Mouse (Mus musculus) mature B cell (primary cell): ENCODE data around the gene Gm42791.

Experiments
- in situ Hi-C: fragments of 300-500 bp; cut with MboI; formaldehyde crosslinking; loops from 2 replicates; pipeline ENCODE4 v1.14.3; 2019

Gm42791 gene

DNA sequence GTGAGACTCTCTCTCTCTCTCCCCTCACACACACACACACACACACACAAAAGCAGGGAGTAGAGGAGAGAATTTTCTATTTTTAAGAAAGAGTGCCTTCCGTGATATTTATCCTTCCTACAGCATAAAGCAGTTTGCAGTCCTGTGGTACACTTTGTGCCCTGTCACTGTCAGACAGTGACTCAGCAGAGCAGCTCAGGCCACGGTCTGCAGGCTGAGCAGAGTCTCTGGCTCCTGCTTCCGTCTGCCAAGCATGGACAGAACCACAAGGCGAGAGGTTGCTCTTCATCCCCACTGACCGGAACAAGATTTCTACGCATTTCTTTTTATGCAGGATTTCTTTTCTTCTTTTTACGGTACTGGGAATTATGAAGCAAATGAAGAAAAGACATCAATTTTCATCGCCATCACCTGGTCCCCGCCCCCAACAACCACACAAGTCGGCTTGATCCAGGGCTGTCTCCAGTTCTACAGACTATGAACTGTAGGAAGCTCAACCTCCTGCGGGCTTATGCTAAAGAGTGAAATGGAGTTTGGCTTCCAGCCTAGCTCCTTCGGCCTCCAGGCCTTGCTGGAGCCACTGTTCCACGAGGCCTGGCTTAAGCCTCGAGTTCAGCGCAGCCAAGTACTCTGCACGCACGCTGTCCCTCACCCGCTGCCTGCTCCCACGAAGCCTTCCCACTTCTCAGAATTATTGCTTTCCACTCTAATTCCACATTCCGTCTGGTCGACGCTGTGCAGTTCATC lies 40.5 kb downstream of the Gm42791 start:
- in situ Hi-C loops = no loop called here

- in situ Hi-C loops = no loop called here
Measured at GRCm38 (mm10) chr5:148953098-148953497, 41.8 kb downstream of the Gm42791 start.

- in situ Hi-C loops = no loop called here
Measured at GRCm38 (mm10) chr5:148952419-148952818, 42.5 kb downstream of the Gm42791 start.

GRCm38 (mm10) chr5:148951360-148951759 lies 43.6 kb downstream of the Gm42791 start:
- in situ Hi-C loops = no loop called here

GRCm38 (mm10) chr5:148950064-148950463 lies 44.9 kb downstream of the Gm42791 start:
- in situ Hi-C loops = no loop called here

DNA sequence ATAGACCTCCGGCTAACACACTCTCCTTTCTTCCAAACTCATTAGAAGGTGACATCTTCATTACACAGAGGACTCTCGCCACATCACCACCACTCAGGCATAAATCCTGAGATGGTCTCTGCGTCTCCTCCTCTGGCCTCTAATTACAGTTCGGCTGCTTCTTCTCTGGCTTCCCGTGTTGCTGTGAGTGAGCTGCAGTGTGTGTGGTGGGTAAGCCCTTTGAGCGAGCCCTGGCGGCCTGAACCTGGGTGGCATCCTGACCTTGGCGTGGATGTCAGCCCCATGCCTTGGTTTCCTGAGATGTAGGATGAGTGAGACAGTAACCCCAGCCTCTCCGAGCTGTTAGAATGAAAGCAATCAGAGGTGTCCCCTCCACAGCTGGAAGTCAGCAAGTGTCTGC lies 46.4 kb downstream of the Gm42791 start:
- in situ Hi-C loops = no loop called here

GRCm38 (mm10) chr5:148947412-148947811 lies 47.5 kb downstream of the Gm42791 start:
- in situ Hi-C loops = no loop called here

DNA sequence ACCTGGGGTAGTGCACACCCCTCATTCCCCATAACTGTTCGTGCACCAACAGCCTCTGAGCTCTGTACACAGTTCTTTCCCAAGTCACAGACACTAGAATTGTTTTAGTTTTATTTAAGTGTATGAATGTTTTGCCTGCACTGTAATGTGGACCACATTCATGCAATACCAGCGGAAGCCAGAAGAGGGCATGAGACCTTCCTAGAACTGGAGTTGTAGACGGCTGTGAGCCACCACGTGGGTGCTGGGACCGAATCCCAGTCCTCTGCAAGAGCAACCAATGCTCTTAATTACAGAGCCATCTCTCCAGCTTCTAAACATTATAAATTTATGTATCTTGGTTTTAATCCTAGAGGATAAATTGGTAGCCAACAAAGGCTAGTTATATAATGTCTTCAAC lies 48.2 kb downstream of the Gm42791 start:
- in situ Hi-C loops = no loop called here

- in situ Hi-C loops = no loop called here
Measured at GRCm38 (mm10) chr5:148945735-148946134, 49.2 kb downstream of the Gm42791 start.

DNA sequence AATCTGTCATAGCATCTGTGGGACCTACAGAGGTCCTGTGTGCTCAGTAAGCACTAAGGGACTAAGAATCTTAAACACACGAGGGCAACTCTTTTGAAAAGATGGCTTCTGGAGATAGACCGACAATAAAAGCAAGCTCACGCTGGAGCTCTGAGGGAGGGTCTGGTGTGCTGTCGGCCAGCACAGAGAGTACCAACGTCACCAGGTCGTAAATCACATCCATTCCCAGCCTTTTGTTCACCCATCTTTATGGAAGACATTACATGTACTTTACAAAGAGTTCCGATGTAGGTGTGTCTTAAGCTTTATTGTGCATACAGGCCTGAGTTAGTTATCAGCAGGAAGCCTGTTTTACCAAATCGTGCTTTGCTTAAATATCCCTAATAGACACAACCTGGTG lies 50.9 kb downstream of the Gm42791 start:
- in situ Hi-C loops = no loop called here

DNA sequence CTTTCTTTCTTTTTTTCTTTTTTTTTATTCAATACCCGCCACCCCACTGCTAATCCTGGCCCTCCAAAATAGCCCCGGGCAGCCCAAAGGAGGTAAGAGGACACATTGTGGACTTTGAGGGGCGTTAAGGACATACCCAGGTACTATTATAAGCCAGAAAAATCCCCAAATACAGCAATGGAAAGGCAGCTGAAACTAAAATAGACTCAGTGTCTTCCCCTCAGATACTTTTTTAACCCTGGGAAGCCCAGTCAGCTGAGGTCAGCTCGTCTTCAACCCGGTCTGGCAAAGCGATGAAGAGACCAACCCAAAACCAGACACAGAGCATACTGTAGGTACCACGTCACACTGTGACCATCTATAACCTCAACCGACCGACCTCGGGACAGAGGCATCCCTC lies 51.5 kb downstream of the Gm42791 start:
- in situ Hi-C loops = no loop called here

DNA sequence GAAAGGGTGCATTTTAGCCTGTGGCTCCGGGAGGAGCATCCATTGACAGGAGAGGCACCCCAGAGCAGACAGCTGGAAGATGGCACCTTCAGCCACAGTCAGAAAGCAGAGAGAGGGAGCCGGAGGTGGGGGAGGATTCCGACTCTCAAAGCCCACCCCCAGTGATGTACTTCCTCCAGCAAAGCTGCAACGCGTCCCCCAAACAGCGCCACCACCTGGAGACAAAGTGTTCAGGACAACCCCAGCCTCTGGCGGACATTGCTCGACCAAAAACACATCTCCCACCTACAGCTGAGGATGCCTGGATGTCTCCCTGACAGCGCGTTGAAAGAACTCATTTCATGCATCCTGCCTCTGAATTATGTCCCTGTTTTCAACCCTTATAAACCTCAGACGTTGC lies 52.0 kb downstream of the Gm42791 start:
- in situ Hi-C loops = no loop called here

- in situ Hi-C loops = no loop called here
Measured at GRCm38 (mm10) chr5:148942305-148942704, 52.6 kb downstream of the Gm42791 start.

- in situ Hi-C loops = no loop called here
Measured at GRCm38 (mm10) chr5:148941867-148942266, 53.1 kb downstream of the Gm42791 start.

DNA sequence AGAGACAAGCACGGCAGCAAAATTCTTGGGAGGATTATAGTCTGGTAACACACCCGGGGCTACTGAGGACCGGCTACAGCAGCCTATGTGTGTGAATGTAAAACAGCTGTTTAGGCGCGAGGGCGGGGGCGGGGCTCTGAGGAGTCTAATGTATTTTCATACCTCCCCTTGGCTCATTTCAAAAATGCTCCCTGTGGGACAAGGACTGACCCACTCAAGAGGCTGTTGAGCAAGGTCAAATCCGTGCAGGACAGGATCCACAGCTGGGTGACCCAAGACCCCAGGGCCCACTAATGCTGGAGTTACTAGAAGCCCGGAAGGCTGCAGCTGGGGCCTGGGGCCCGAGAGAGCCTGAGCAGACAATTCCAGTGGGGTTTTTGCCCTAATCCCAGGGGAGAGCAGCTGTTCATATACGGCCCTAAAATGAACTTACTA lies 55.0 kb downstream of the Gm42791 start:
- in situ Hi-C loops = no loop called here

DNA sequence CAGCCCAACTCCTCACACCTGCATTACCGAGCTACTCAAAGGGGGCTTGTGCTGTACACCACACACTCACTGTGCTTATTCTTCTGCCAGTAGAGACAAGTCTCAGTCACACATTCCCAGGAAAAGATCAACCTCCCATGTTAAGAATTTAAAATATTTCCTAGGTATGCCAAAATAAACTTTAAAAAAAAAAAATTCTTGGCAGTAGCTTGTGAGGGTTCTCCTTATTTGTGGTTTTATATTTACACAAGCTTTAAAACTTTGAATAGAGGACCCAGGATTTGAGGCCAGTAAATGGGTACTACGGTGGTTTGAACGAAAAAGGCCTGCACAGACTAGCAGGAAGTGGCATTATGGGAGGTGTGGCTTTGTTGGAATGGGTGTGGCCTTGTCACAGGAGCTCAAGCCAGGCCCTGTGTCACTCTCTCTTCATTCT lies 58.4 kb downstream of the Gm42791 start:
- in situ Hi-C loops = no loop called here

GRCm38 (mm10) chr5:148935871-148936270 lies 59.1 kb downstream of the Gm42791 start:
- in situ Hi-C loops = no loop called here

DNA sequence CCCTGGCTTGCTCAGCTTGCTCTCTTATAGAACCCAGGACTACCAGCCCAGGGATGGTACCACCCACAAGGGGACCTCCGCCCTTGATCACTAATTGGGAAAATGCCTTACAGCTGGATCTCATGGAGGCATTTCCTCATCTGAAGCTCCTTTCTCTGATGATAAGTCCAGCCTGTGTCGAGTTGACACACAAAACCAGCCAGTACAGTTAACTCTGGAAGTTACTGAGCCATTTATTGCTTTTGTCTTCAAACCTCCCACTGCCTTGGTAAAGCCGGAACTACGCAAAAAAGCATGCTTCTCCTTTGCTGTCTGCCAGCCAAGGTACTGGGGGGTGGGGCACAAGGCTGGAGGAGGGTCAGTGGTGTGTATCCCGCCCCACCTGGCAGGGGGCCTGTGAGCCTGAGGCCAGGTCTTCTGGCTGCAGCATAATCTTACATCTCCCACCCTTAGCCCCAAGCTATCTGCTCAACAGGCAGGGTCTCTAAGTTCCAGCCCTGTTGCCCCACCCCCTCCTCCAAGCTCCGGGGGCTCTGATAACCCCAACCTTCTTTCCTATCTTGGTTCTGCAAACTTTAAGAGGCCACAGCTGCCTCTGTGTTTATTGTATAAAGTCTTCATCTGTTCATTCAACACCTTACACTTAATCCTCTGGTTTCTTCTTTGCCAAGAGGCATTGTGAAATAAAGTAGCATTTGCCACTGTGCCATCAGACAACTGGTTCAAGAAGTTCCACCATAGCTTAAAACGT lies 59.7 kb downstream of the Gm42791 start:
- in situ Hi-C loops = no loop called here

GRCm38 (mm10) chr5:148934457-148934856 lies 60.5 kb downstream of the Gm42791 start:
- in situ Hi-C loops = no loop called here

GRCm38 (mm10) chr5:148933767-148934166 lies 61.2 kb downstream of the Gm42791 start:
- in situ Hi-C loops = no loop called here

DNA sequence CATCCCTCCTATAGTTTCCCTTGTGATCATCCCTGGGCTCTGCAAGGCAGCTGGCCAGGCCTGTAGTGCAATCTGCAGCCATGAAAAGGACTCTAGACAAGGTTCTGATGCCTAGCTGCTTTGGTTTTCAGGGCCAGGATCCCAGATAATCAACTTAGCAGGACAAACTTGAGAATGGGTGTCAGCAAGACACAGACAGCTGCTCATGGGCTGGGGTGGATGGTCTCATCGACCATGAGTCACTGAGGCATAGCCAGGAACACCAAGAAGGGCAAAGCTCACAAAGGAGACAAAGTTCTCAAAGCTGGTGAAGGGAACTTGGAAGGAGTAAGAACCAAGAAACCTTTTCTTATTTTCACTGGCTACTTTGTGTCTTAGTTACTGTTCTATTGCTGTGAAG lies 63.6 kb downstream of the Gm42791 start:
- in situ Hi-C loops = no loop called here

DNA sequence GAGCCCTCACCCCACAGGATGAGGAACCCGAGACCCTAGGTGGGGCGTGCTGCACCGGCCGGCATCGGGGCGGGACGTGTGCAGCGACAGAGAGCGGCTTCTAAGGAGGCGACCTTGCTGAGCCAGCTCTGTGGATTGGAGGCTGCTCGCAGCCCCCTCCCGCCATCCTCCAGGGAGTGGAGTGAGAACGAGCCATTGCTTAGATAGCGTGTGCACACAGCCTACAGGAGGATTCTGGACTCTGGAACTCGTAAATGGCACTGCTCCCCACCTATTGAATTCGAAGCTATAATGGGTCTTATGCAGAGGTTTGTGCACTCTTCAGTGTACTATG lies 65.9 kb downstream of the Gm42791 start, which contains the start of gene Katnal1:
Gene Katnal1 (minus strand): TSS at position 205 of the 334 bp plus-strand sequence.
- in situ Hi-C loops = no loop called here

- in situ Hi-C loops = no loop called here
Measured at GRCm38 (mm10) chr5:148928382-148929115, 66.4 kb downstream of the Gm42791 start.
